In the genomic region with DNA sequence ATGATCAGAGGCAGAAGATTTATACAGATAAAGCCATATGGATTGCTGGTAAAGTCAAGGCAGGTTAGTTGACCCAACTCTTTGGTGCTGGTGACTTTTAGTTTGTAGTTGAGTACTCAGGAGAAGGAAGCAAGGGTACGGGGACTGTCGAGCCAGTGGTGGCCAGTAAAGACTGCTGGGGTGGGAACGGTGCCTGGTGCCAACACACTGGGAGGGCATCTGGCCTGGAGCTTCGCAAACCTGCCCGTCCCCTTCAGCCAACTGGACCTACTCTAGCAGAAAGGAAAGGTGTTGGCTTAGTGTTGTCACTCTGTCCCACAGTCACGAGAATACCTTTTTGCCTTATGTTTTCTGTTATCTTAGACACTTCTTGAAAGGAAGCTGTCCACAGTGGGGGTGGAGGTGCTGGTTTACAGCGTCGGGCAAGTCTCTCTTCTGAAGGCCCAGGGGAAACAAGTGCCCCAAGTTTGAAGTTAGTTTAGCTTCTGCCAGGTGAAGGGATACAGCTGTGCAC, we compare ENCODE assay signal across 19 mouse cellular contexts. TPM values are rescaled to one million over a fixed set of nuclear protein-coding genes. Genes with fewer than 3 reads are reported as not detected.
DNase-seq lines count a peak whose midpoint lies in the region; TF ChIP-seq lines count a peak whose summit lies in the region.
"Had no signal": no experiment of that assay in that cellular context is flagged by ENCODE, and none has a peak within 500 bp of the region (broad histone marks: within the 10 kb centered on the region; RNA-seq: fewer than 3 reads in every experiment).

No protein-coding gene starts in this region.

- DNase-seq in cerebellum, adult 18-20 months = peak; percentile 12 to 29
- DNase-seq in cerebellum, postnatal 25 days = no peak
- peak; percentile 91 for DNase-seq in heart, adult 11 months
- DNase-seq in heart, postnatal 10 days = no peak
- no peak for DNase-seq in MEL (ENCODE audit: low read depth, low spot score)
- DNase-seq in cerebellum, postnatal 14 days = peak; percentile 17 to 21
- no peak for DNase-seq in right cerebral cortex, postnatal 4 days
- DNase-seq in lung, postnatal 14 days = no peak
- DNase-seq: adrenal gland, adult 8-10 months; adrenal gland, postnatal 25 days; gastrocnemius, postnatal 25 days had no signal

- TF ChIP-seq RAD21 in MEL (IDR thresholded peaks at IDR 0.05; ENCODE audit: low read depth, low read length) = no peak

- no peak overlapping the region for H3K4me3 ChIP-seq in MEL (ENCODE audit: control insufficient read depth in 1 of 2, insufficient read depth in 1 of 2, low read depth in 2 of 2, low read length in 2 of 2)
- H3K4me3 ChIP-seq: embryonic facial prominence, embryonic 12.5 days; embryonic facial prominence, embryonic 15.5 days; heart, adult 2 months; heart, embryonic 10.5 days; heart, embryonic 13.5 days; hindbrain, embryonic 12.5 days; intestine, embryonic 15.5 days had no signal

- H3K79me2 ChIP-seq in MEL (ENCODE audit: control insufficient read depth, insufficient read depth, low read length, poor library complexity) = no peaks in the 10 kb centered on the region

- peaks cover 0 to 9% of the 10 kb centered on the region in 2 experiments; a peak in 3 of 4 replicates for H3K36me3 ChIP-seq in MEL (ENCODE audit: control insufficient read depth in 1 of 2, insufficient read depth in 2 of 2, low read length in 2 of 2)

- TF ChIP-seq CTCF in MEL (IDR thresholded peaks at IDR 0.05 in 2 of 3, conservative IDR thresholded peaks at IDR 0.05 in 1 of 3; ENCODE audit: control insufficient read depth in 1 of 3, insufficient read depth in 1 of 3, low read depth in 2 of 3, low read length in 3 of 3, poor library complexity in 1 of 3, severe bottlenecking in 1 of 3) = no peak

- no peaks in the 10 kb centered on the region for H3K4me1 ChIP-seq in MEL (ENCODE audit: control insufficient read depth in 1 of 2, insufficient read depth in 2 of 2, low read length in 2 of 2)
- H3K4me1 ChIP-seq: embryonic facial prominence, embryonic 12.5 days; hindbrain, embryonic 12.5 days had no signal

- no peaks in the 10 kb centered on the region for H3K9me3 ChIP-seq in MEL (replicated peaks; ENCODE audit: insufficient read depth, low read length)
- H3K9me3 ChIP-seq: embryonic facial prominence, embryonic 12.5 days; embryonic facial prominence, embryonic 15.5 days; heart, embryonic 10.5 days; heart, embryonic 13.5 days; hindbrain, embryonic 12.5 days; intestine, embryonic 15.5 days had no signal

- TF ChIP-seq EP300 in MEL (IDR thresholded peaks at IDR 0.05; ENCODE audit: low read depth in 1 of 2, low read length in 2 of 2) = no peak

- H3K9ac ChIP-seq in MEL (ENCODE audit: control insufficient read depth, low read depth, low read length, poor library complexity, severe bottlenecking) = no peak overlapping the region
- H3K9ac ChIP-seq: embryonic facial prominence, embryonic 12.5 days; embryonic facial prominence, embryonic 15.5 days; forebrain, postnatal 0 days; heart, embryonic 13.5 days; hindbrain, embryonic 12.5 days; intestine, embryonic 15.5 days had no signal

- intact Hi-C loops in heart, postnatal 10 days (cut with DNase I) = loop anchor here (2.0 kb wide), 1 partner anchor 27 kb away; no protein-coding TSS in a partner anchor

- H3K27me3 ChIP-seq in MEL (ENCODE audit: control insufficient read depth in 1 of 2, insufficient read depth in 2 of 2, low read length in 2 of 2) = no peaks in the 10 kb centered on the region
- H3K27me3 ChIP-seq: embryonic facial prominence, embryonic 12.5 days; embryonic facial prominence, embryonic 15.5 days; heart, embryonic 13.5 days; hindbrain, embryonic 12.5 days; intestine, embryonic 15.5 days had no signal

- TF ChIP-seq POLR2A in MEL (IDR thresholded peaks at IDR 0.05; ENCODE audit: control insufficient read depth in 1 of 2, insufficient read depth in 1 of 2, low read depth in 1 of 2, low read length in 2 of 2, poor library complexity in 1 of 2) = no peak

- H3K27ac ChIP-seq in MEL (ENCODE audit: control insufficient read depth, low read depth, low read length) = no peak overlapping the region
- H3K27ac ChIP-seq: embryonic facial prominence, embryonic 12.5 days; embryonic facial prominence, embryonic 15.5 days; heart, embryonic 10.5 days; heart, embryonic 13.5 days; hindbrain, embryonic 12.5 days; intestine, embryonic 15.5 days had no signal

TF ChIP-seq in MEL, 35 proteins besides CTCF, POLR2A, EP300 and RAD21:
- TF ChIP-seq KAT2A (conservative IDR thresholded peaks at IDR 0.05; ENCODE audit: low read depth, low read length) (no peak), ZMIZ1 (IDR thresholded peaks at IDR 0.05; ENCODE audit: low read depth, low read length) (peak; percentile 10; the same call in 1 of the 2 replicates)

RNA-seq across cellular contexts. Expression of gene Sh2b3, which starts 21.5 kb away (rescaled TPM):
- 10 to 100 TPM; 38.2 to 38.7 TPM for total RNA-seq in heart, postnatal 10 days (2021)
- total RNA-seq in MEL (2012; rRNA removed) = 14.0 and 18.1 TPM in 2 replicates
- polyA plus RNA-seq in MEL (2012; ENCODE audit: insufficient read depth in 1 of 2, insufficient read length in 2 of 2, low read depth in 1 of 2, low replicate concordance in 2 of 2, missing spikeins in 1 of 2) = 10 to 100 TPM in 1 of 2 experiments, not detected in 1; 43.2 TPM

RNA-seq across cellular contexts. Expression of gene Pheta1, which starts 32.9 kb away (rescaled TPM):
- 10 to 100 TPM; 13.3 to 15.2 TPM for total RNA-seq in heart, postnatal 10 days (2021)
- 6.6 and 8.1 TPM in 2 replicates for total RNA-seq in MEL (2012; rRNA removed)
- 1 to 10 TPM in 1 of 2 experiments, not detected in 1; 8.8 TPM for polyA plus RNA-seq in MEL (2012; ENCODE audit: insufficient read depth in 1 of 2, insufficient read length in 2 of 2, low read depth in 1 of 2, low replicate concordance in 2 of 2, missing spikeins in 1 of 2)

Comparison
In these comparisons a context has a peak if more than half of its experiments do, and no peak if none do; other contexts are left out.
1. DNase-seq: peak in cerebellum, adult 18-20 months (2 of 2), heart, adult 11 months (single experiment) and cerebellum, postnatal 14 days (2 of 2); none in cerebellum, postnatal 25 days (0 of 2), heart, postnatal 10 days (0 of 2), MEL (single experiment), right cerebral cortex, postnatal 4 days (single experiment) and lung, postnatal 14 days (single experiment).